Mouse (Mus musculus): Measurements from ENCODE around the gene Pex26.

GRCm38 (mm10) chr6:121223001-121223400 lies 39.5 kb downstream of the Pex26 start:
- TF ChIP-seq POLR2A (IDR thresholded peaks at IDR 0.05; ENCODE audit: low read depth, low read length) (no peak), CTCF (IDR thresholded peaks at IDR 0.05; ENCODE audit: borderline replicate concordance, insufficient read depth, low read length) (no peak)

All from embryonic fibroblast, embryonic 13.5 days (primary cell).